Mouse (Mus musculus) cortical plate, adult 2 months (tissue): Measurements from ENCODE around the gene Gprc5b.

ENCODE experiments used
- CTCF ChIP-seq: fragments of 200-500 bp; IDR thresholded peaks from 2 replicates; pipeline ENCODE4 v1.5.1; 2011; ENCODE audit warnings: mild to moderate bottlenecking, control low read depth, low read length; ENCODE audit not compliant: insufficient read depth; ENCODE audit errors: extremely low read depth
- POLR2A ChIP-seq: fragments of 200-500 bp; IDR thresholded peaks from 2 replicates; pipeline ENCODE4 v1.6.1; 2011; ENCODE audit warnings: mild to moderate bottlenecking, low read length, control low read depth; ENCODE audit not compliant: insufficient read depth; ENCODE audit errors: extremely low read depth

GRCm38 (mm10) chr7:118981346-118981745, 13.7 kb downstream of the Gprc5b start:
- TF ChIP-seq POLR2A (no peak), CTCF (no peak)
